Mouse (Mus musculus): ENCODE results near the gene Prkd3.

- TF ChIP-seq CTCF (IDR thresholded peaks at IDR 0.05), result no peak
- TF ChIP-seq EP300 (IDR thresholded peaks at IDR 0.05), result no peak
Observed at GRCm38 (mm10) chr17:78994931-78995820, 25.4 kb downstream of the Prkd3 start.
